Mouse (Mus musculus): ENCODE results near the gene Fibcd1. TPM values are rescaled to one million over a fixed set of nuclear protein-coding genes. Genes with fewer than 3 reads are reported as not detected.

Fibcd1 gene
- polyA plus RNA-seq (2011; ENCODE audit: insufficient read length, low read depth, missing spikeins): 0.11 TPM in 1 of 2 replicates, not detected in the other

GRCm38 (mm10) chr2:31845896-31846691 is at the start of gene Fibcd1:
Fibcd1 (minus strand) TSS chr2:31846005.
- Histone ChIP-seq H3K4me1 (ENCODE audit: control insufficient read depth, insufficient read depth, low read length) (no peaks in the 10 kb centered on the region), H3K4me3 (ENCODE audit: insufficient read depth, low read length) (peak within 1 kb of the TSS; percentile 34), H3K27ac (ENCODE audit: insufficient read depth, low read length) (no peak within 1 kb of the TSS)
- TF ChIP-seq CTCF (IDR thresholded peaks at IDR 0.05; ENCODE audit: borderline replicate concordance, insufficient read depth, low read length): no peak

GRCm38 (mm10) chr2:31894221-31894870 is 48.5 kb upstream of the Fibcd1 start:
- TF ChIP-seq CTCF (IDR thresholded peaks at IDR 0.05; ENCODE audit: borderline replicate concordance, insufficient read depth, low read length) (no peak), POLR2A (IDR thresholded peaks at IDR 0.05; ENCODE audit: low read depth, low read length) (no peak)
- no peaks in the 10 kb centered on the region for H3K4me1 ChIP-seq (ENCODE audit: control insufficient read depth, insufficient read depth, low read length)
- no peak overlapping the region for H3K4me3 ChIP-seq (ENCODE audit: insufficient read depth, low read length)
- no peak overlapping the region for H3K27ac ChIP-seq (ENCODE audit: insufficient read depth, low read length)

GRCm38 (mm10) chr2:31893110-31893669 is 47.4 kb upstream of the Fibcd1 start:
- Histone ChIP-seq H3K4me1 (ENCODE audit: control insufficient read depth, insufficient read depth, low read length) (no peaks in the 10 kb centered on the region), H3K4me3 (ENCODE audit: insufficient read depth, low read length) (no peak overlapping the region), H3K27ac (ENCODE audit: insufficient read depth, low read length) (no peak overlapping the region)
- TF ChIP-seq POLR2A (IDR thresholded peaks at IDR 0.05; ENCODE audit: low read depth, low read length) (no peak), CTCF (IDR thresholded peaks at IDR 0.05; ENCODE audit: borderline replicate concordance, insufficient read depth, low read length) (no peak)

GRCm38 (mm10) chr2:31891219-31891618 is 45.4 kb upstream of the Fibcd1 start:
- TF ChIP-seq POLR2A (IDR thresholded peaks at IDR 0.05; ENCODE audit: low read depth, low read length) (no peak), CTCF (IDR thresholded peaks at IDR 0.05; ENCODE audit: borderline replicate concordance, insufficient read depth, low read length) (no peak)
- no peak overlapping the region for H3K4me3 ChIP-seq (ENCODE audit: insufficient read depth, low read length)
- H3K27ac ChIP-seq (ENCODE audit: insufficient read depth, low read length): no peak overlapping the region
- H3K4me1 ChIP-seq (ENCODE audit: control insufficient read depth, insufficient read depth, low read length): no peaks in the 10 kb centered on the region

- Histone ChIP-seq H3K4me1 (ENCODE audit: control insufficient read depth, insufficient read depth, low read length) (no peaks in the 10 kb centered on the region), H3K27ac (ENCODE audit: insufficient read depth, low read length) (no peak overlapping the region), H3K4me3 (ENCODE audit: insufficient read depth, low read length) (no peak overlapping the region)
- TF ChIP-seq POLR2A (IDR thresholded peaks at IDR 0.05; ENCODE audit: low read depth, low read length) (no peak), CTCF (IDR thresholded peaks at IDR 0.05; ENCODE audit: borderline replicate concordance, insufficient read depth, low read length) (no peak)
Observed at GRCm38 (mm10) chr2:31888871-31889270, 43.1 kb upstream of the Fibcd1 start.

- TF ChIP-seq CTCF (IDR thresholded peaks at IDR 0.05; ENCODE audit: borderline replicate concordance, insufficient read depth, low read length) (peak; percentile 82; the same call in 1 of the 2 replicates), POLR2A (IDR thresholded peaks at IDR 0.05; ENCODE audit: low read depth, low read length) (no peak)
- Histone ChIP-seq H3K27ac (ENCODE audit: insufficient read depth, low read length) (no peak within 1 kb of the TSS), H3K4me3 (ENCODE audit: insufficient read depth, low read length) (no peak within 1 kb of the TSS), H3K4me1 (ENCODE audit: control insufficient read depth, insufficient read depth, low read length) (no peaks in the 10 kb centered on the region)
Observed at GRCm38 (mm10) chr2:31887030-31887429, 41.2 kb upstream of the Fibcd1 start, which contains the start of gene Lamc3. Lamc3 (plus strand) TSS chr2:31887291.

- no peaks in the 10 kb centered on the region for H3K4me1 ChIP-seq (ENCODE audit: control insufficient read depth, insufficient read depth, low read length)
- H3K27ac ChIP-seq (ENCODE audit: insufficient read depth, low read length): no peak overlapping the region
- TF ChIP-seq CTCF (IDR thresholded peaks at IDR 0.05; ENCODE audit: borderline replicate concordance, insufficient read depth, low read length) (peak; percentile 26; the same call in 1 of the 2 replicates), POLR2A (IDR thresholded peaks at IDR 0.05; ENCODE audit: low read depth, low read length) (no peak)
- no peak overlapping the region for H3K4me3 ChIP-seq (ENCODE audit: insufficient read depth, low read length)
Observed at GRCm38 (mm10) chr2:31884806-31885205, 39.0 kb upstream of the Fibcd1 start.

- Histone ChIP-seq H3K4me1 (ENCODE audit: control insufficient read depth, insufficient read depth, low read length) (no peaks in the 10 kb centered on the region), H3K27ac (ENCODE audit: insufficient read depth, low read length) (no peak overlapping the region), H3K4me3 (ENCODE audit: insufficient read depth, low read length) (no peak overlapping the region)
- TF ChIP-seq CTCF (IDR thresholded peaks at IDR 0.05; ENCODE audit: borderline replicate concordance, insufficient read depth, low read length): no peak
- TF ChIP-seq POLR2A (IDR thresholded peaks at IDR 0.05; ENCODE audit: low read depth, low read length): no peak
Observed at GRCm38 (mm10) chr2:31883061-31883460, 37.3 kb upstream of the Fibcd1 start.

- H3K4me3 ChIP-seq (ENCODE audit: insufficient read depth, low read length): no peak overlapping the region
- no peaks in the 10 kb centered on the region for H3K4me1 ChIP-seq (ENCODE audit: control insufficient read depth, insufficient read depth, low read length)
- no peak overlapping the region for H3K27ac ChIP-seq (ENCODE audit: insufficient read depth, low read length)
- TF ChIP-seq CTCF (IDR thresholded peaks at IDR 0.05; ENCODE audit: borderline replicate concordance, insufficient read depth, low read length): no peak
- TF ChIP-seq POLR2A (IDR thresholded peaks at IDR 0.05; ENCODE audit: low read depth, low read length): no peak
Observed at GRCm38 (mm10) chr2:31880868-31881267, 35.1 kb upstream of the Fibcd1 start.

GRCm38 (mm10) chr2:31878610-31879009 is 32.8 kb upstream of the Fibcd1 start:
- Histone ChIP-seq H3K4me1 (ENCODE audit: control insufficient read depth, insufficient read depth, low read length) (no peaks in the 10 kb centered on the region), H3K27ac (ENCODE audit: insufficient read depth, low read length) (no peak overlapping the region), H3K4me3 (ENCODE audit: insufficient read depth, low read length) (no peak overlapping the region)
- no peak for TF ChIP-seq CTCF (IDR thresholded peaks at IDR 0.05; ENCODE audit: borderline replicate concordance, insufficient read depth, low read length)
- no peak for TF ChIP-seq POLR2A (IDR thresholded peaks at IDR 0.05; ENCODE audit: low read depth, low read length)

All from embryonic fibroblast, embryonic 13.5 days (primary cell).